Mouse (Mus musculus) hindbrain, embryonic 11.5 days (tissue): ENCODE data around the gene C1qtnf5. TPM values are rescaled to one million over a fixed set of nuclear protein-coding genes. Genes with fewer than 3 reads are reported as not detected.
A peak's percentile ranks its signal among the peaks of the same experiment; 100 is the strongest.

Experiments used
- ATAC-seq: fragments of 200-750 bp; cut with Nextera tagmentation; 2 replicates; pipeline ENCODE4 v1.8.0; 2017; ENCODE audit warnings: mild to moderate bottlenecking, moderate TSS enrichment, moderate library complexity; ENCODE audit not compliant: low FRiP score
- DNase-seq: peaks from one replicate; pipeline ENCODE4 v3.0.0-alpha.2; 2015; ENCODE audit warnings: low spot score
- H3K27ac ChIP-seq: fragments of 300-500 bp; sonication (generic); 2 replicates; pipeline ENCODE4 v1.5.1; 2014; ENCODE audit warnings: mild to moderate bottlenecking, low read depth, low read length
- H3K27me3 ChIP-seq: fragments of 300-500 bp; sonication (generic); 2 replicates; pipeline ENCODE4 v1.6.1; 2014; ENCODE audit warnings: mild to moderate bottlenecking, low read length, moderate library complexity, mixed read lengths; ENCODE audit not compliant: control insufficient read depth, insufficient read depth
- H3K36me3 ChIP-seq: fragments of 300-500 bp; sonication (generic); 2 replicates; pipeline ENCODE4 v1.6.1; 2014; ENCODE audit warnings: mild to moderate bottlenecking, low read length, moderate library complexity, mixed read lengths; ENCODE audit not compliant: control insufficient read depth, insufficient read depth
- H3K4me1 ChIP-seq: fragments of 300-500 bp; sonication (generic); replicated peaks from 2 replicates; pipeline ENCODE4 v1.6.1; 2014; ENCODE audit warnings: low read length, mixed read lengths; ENCODE audit not compliant: control insufficient read depth, insufficient read depth
- H3K4me2 ChIP-seq: fragments of 300-500 bp; sonication (generic); replicated peaks from 2 replicates; pipeline ENCODE4 v1.6.1; 2014; ENCODE audit warnings: mild to moderate bottlenecking, low read depth, low read length
- H3K4me3 ChIP-seq: fragments of 300-500 bp; sonication (generic); 2 replicates; pipeline ENCODE4 v1.5.1; 2014; ENCODE audit warnings: low read depth, low read length
- H3K9ac ChIP-seq: fragments of 300-500 bp; sonication (generic); 2 replicates; pipeline ENCODE4 v1.6.1; 2014; ENCODE audit warnings: low read depth, low read length
- H3K9me3 ChIP-seq: fragments of 300-500 bp; sonication (generic); 2 replicates; pipeline ENCODE4 v1.6.1; 2016; ENCODE audit warnings: low read length; ENCODE audit not compliant: control insufficient read depth
- WGBS: fragments of 180-500 bp; shearing (Covaris S2); extraction: QIAGEN DNeasy Blood & Tissue Kit; methylation state at CpG from one replicate; pipeline ENCODE4 v1.1.7; 2014; 5-methylcytosine and 5-hydroxymethylcytosine counted together
- polyA plus RNA-seq: library from polyadenylated mRNA; unstranded; fragments of >200 nt; fragmentation: Nextera tagmentation; extraction: Ambion mirVana; gene quantifications from 2 replicates; pipeline ENCODE4 v1.2.1, GENCODE M21; 2014

C1qtnf5 gene
- polyA plus RNA-seq, 1 experiment from 2014 or later: 1.2 TPM

- Histone ChIP-seq H3K36me3 (no peaks in the 10 kb centered on the region), H3K27ac (no peak overlapping the region), H3K4me2 (peak overlapping the region; percentile 92), H3K4me1 (peaks cover 11% of the 10 kb centered on the region; the same call in 1 of the 2 replicates), H3K27me3 (peaks cover 27% of the 10 kb centered on the region), H3K4me3 (peak overlapping the region; percentile 48), H3K9me3 (no peaks in the 10 kb centered on the region), H3K9ac (no peak overlapping the region)
- DNase-seq: no peak
- WGBS: under 1% methylated on average over 14 of the region's 14 CpGs
- peak; percentile 45; the same call in 1 of the 2 replicates for ATAC-seq
Measured at GRCm38 (mm10) chr9:44084236-44084635, 22.8 kb upstream of the C1qtnf5 start.

DNA sequence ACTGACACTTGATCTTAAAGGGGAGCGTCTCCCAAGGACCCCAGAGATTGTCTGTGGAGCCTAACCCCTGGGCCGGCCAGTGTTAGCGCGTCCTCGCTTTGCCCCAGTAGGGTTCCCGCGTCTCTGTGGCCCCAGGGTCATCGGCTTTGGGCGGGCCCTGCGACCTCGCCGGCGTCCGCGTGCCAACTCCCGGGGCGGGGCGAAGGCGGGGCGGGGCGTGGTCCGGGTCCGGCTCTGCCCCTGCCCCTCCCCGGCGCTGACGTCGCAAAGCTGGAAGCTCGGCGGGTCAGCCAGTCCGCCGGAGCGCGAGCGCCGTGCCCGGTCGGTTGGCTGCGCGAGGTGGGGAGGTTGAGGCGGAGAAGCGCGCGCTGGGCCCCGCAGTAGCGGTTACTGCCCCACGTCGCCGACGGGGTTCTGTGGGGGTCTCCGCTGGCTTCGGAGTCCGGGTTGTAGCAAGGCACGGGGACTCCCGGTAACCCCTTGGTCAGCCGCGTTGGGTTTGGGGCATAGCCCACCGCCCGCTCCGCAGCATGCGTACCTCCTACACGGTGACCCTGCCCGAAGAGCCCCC is 22.3 kb upstream of the C1qtnf5 start:
- peak overlapping the region; percentile 62 for H3K9ac ChIP-seq
- peak; percentile 72 for ATAC-seq
- peaks cover 11% of the 10 kb centered on the region; the same call in 1 of the 2 replicates for H3K4me1 ChIP-seq
- no peaks in the 10 kb centered on the region for H3K9me3 ChIP-seq
- WGBS: under 1% methylated on average over 55 of the region's 62 CpGs
- peak; percentile 90 for DNase-seq
- H3K27me3 ChIP-seq: peaks cover 27% of the 10 kb centered on the region
- peak overlapping the region; percentile 92 for H3K4me2 ChIP-seq
- peak overlapping the region; percentile 48 for H3K4me3 ChIP-seq
- no peaks in the 10 kb centered on the region for H3K36me3 ChIP-seq
- H3K27ac ChIP-seq: no peak overlapping the region

DNA sequence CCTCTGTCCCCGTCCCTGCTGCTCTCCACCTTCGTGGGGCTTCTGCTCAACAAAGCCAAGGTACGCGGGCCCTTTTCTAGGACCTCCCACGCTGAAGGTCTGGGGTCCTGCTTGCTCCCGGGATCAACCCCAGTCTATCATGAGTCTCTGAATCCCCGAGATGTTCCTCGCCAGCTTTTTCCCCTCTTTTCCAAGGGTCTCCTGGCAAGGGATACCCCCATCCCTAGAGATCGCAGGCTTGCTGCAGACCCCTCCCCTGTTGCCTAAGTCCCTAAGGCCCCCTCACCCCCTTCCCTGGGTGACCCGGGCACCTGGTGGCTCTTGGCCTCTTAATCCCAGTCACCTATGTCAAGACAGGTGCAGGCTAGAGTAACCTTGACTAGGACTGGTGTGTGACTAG is 21.8 kb upstream of the C1qtnf5 start:
- peaks cover 11% of the 10 kb centered on the region; the same call in 1 of the 2 replicates for H3K4me1 ChIP-seq
- ATAC-seq (peak; percentile 20), DNase-seq (no peak)
- H3K36me3 ChIP-seq: no peaks in the 10 kb centered on the region
- H3K9ac ChIP-seq: peak overlapping the region; percentile 62
- H3K27ac ChIP-seq: no peak overlapping the region
- H3K4me3 ChIP-seq: peak overlapping the region; percentile 48
- 5% methylated on average over 10 of the region's 10 CpGs for WGBS
- H3K4me2 ChIP-seq: peak overlapping the region; percentile 92
- H3K9me3 ChIP-seq: no peaks in the 10 kb centered on the region
- H3K27me3 ChIP-seq: peaks cover 27% of the 10 kb centered on the region

GRCm38 (mm10) chr9:44085741-44086665 is 21.0 kb upstream of the C1qtnf5 start:
- no peak overlapping the region for H3K9ac ChIP-seq
- 64% methylated on average over 15 of the region's 15 CpGs for WGBS
- H3K4me2 ChIP-seq: peak overlapping the region; percentile 92; the same call in 1 of the 2 replicates
- DNase-seq (no peak), ATAC-seq (no peak)
- no peak overlapping the region for H3K4me3 ChIP-seq
- peaks cover 27% of the 10 kb centered on the region for H3K27me3 ChIP-seq
- H3K4me1 ChIP-seq: peaks cover 11% of the 10 kb centered on the region; the same call in 1 of the 2 replicates
- H3K36me3 ChIP-seq: no peaks in the 10 kb centered on the region
- H3K27ac ChIP-seq: no peak overlapping the region
- no peaks in the 10 kb centered on the region for H3K9me3 ChIP-seq

DNA sequence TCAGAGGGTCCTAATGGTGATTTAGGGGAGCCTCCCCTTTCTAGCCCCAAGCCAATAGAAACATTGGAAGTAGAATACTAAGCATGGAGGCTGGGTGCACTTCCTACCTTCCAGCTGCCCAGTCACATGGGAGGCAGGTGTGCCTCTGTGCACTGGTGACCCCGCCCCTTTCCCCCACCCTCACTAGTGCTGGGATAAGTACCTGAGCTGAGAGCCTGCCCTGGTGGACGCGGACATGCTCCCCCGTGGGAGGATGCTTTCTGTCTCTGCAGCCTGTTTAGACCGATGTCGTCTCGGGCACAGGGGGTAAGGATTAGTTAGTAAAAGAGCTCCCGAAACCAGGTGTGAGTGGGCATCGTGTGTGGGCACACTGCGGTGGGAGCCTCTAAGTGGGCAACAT is 20.1 kb upstream of the C1qtnf5 start:
- H3K9ac ChIP-seq: no peak overlapping the region
- H3K4me3 ChIP-seq: no peak overlapping the region
- H3K27ac ChIP-seq: no peak overlapping the region
- no peak for DNase-seq
- no peak for ATAC-seq
- H3K4me1 ChIP-seq: peaks cover 11% of the 10 kb centered on the region; the same call in 1 of the 2 replicates
- H3K36me3 ChIP-seq: 0 out of 2 replicates have a peak, but pooled peaks cover under 1% of the 10 kb centered on the region
- WGBS: 42% methylated on average over 10 of the region's 10 CpGs
- peaks cover 27% of the 10 kb centered on the region for H3K27me3 ChIP-seq
- no peaks in the 10 kb centered on the region for H3K9me3 ChIP-seq
- no peak overlapping the region for H3K4me2 ChIP-seq

GRCm38 (mm10) chr9:44087761-44088455 is 19.1 kb upstream of the C1qtnf5 start:
- Histone ChIP-seq H3K9ac (no peak overlapping the region), H3K9me3 (no peaks in the 10 kb centered on the region), H3K36me3 (0 out of 2 replicates have a peak, but pooled peaks cover 2% of the 10 kb centered on the region), H3K4me1 (peaks cover 11% of the 10 kb centered on the region; the same call in 1 of the 2 replicates), H3K4me2 (no peak overlapping the region; the same call in 1 of the 2 replicates), H3K27me3 (peaks cover 26% of the 10 kb centered on the region), H3K4me3 (no peak overlapping the region), H3K27ac (no peak overlapping the region)
- no peak for DNase-seq
- 13% methylated on average over 15 of the region's 15 CpGs for WGBS
- no peak for ATAC-seq

- Histone ChIP-seq H3K4me1 (peaks cover 11% of the 10 kb centered on the region; the same call in 1 of the 2 replicates), H3K9ac (no peak overlapping the region), H3K36me3 (0 out of 2 replicates have a peak, but pooled peaks cover 2% of the 10 kb centered on the region), H3K4me2 (no peak overlapping the region), H3K27me3 (peaks cover 18% of the 10 kb centered on the region), H3K27ac (no peak overlapping the region), H3K9me3 (no peaks in the 10 kb centered on the region), H3K4me3 (no peak overlapping the region)
- DNase-seq (no peak), ATAC-seq (no peak)
- WGBS: 62% methylated on average over 12 of the region's 12 CpGs
Measured at GRCm38 (mm10) chr9:44088877-44089608, 18.0 kb upstream of the C1qtnf5 start.
